8 mouse cellular contexts compared by ENCODE assay signal in the genomic region with DNA sequence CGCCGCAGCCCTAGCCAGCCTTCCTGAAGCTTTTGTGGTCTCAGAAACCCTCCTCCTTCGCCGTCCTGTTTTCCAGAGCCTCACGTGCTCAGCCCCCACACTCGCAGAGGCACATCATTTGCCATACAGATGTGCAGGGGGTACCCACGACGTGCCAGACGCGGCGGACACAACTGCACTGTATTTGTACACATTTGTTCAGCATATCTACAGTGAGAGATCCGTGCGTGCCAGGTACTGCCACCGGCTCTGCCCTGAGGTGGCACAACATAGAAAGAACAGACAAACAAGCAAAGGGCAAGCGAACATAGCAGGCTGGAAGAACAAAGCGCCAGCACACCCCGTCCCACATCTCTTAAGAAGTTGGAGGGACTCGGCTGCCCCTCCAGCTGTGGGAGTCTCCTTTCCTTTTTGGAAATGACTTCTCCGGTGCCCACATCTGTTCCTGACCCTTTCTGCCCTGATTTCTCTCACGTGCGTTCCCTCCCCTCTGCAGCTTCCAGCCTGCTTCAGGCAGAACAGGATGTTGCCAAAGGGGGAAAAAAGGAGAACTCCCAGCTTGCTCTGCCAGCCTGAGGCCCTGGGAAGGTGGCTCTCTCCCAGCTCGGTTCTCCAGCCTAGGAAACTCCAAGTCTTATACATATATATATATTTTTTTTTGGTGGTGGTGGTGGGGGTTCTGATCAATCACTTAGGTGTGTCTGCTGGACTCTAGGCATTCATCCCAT. TPM values are rescaled to one million over a fixed set of nuclear protein-coding genes. Genes with fewer than 3 reads are reported as not detected.
DNase-seq lines count a peak whose midpoint lies in the region; ATAC-seq and TF ChIP-seq lines count a peak whose summit lies in the region.

No protein-coding gene starts in this region.

- H3K9me3 ChIP-seq in liver, postnatal 0 days (ENCODE audit: low read length) = no peaks in the 10 kb centered on the region

- no peak overlapping the region for H3K9ac ChIP-seq in liver, postnatal 0 days (replicated peaks)

- H3K27me3 ChIP-seq in liver, postnatal 0 days (ENCODE audit: insufficient read depth, low read length) = peaks cover 32% of the 10 kb centered on the region

- WGBS in liver, postnatal 0 days (ENCODE audit: insufficient replicate concordance) = 4% methylated on average over 20 of the region's 22 CpGs

- TF ChIP-seq EP300 in liver, postnatal 0 days (IDR thresholded peaks at IDR 0.05; ENCODE audit: low read depth) = no peak

- H3K4me2 ChIP-seq in liver, postnatal 0 days (ENCODE audit: low read depth, low read length) = peak overlapping the region; percentile 61

- no peak overlapping the region for H3K27ac ChIP-seq in liver, postnatal 0 days (ENCODE audit: low read depth)

- ATAC-seq in liver, postnatal 0 days = no peak

- peaks cover 7% of the 10 kb centered on the region for H3K4me1 ChIP-seq in liver, postnatal 0 days (ENCODE audit: insufficient read depth)

- no peaks in the 10 kb centered on the region for H3K36me3 ChIP-seq in liver, postnatal 0 days (replicated peaks; ENCODE audit: insufficient read depth, low read length)

- TF ChIP-seq CTCF in liver, postnatal 0 days (IDR thresholded peaks at IDR 0.05; ENCODE audit: low read depth) = no peak

- H3K4me3 ChIP-seq in liver, postnatal 0 days (ENCODE audit: low read depth, low read length) = peak overlapping the region; percentile 39

- DNase-seq in heart, adult 11 months = peak; percentile 80
- no peak for DNase-seq in heart, postnatal 14 days
- DNase-seq in Muller cell, postnatal 12 days (ENCODE audit: inconsistent ontology term) = peak; percentile 11
- peak; percentile 33 for DNase-seq in forelimb bud, embryonic 11.5 days (ENCODE audit: low read depth, low spot score)
- no peak for DNase-seq in liver, postnatal 0 days
- no peak for DNase-seq in right cerebral cortex, adult 18-20 months
- DNase-seq in thymus, postnatal 0 days (ENCODE audit: low spot score) = no peak
- DNase-seq in testis, postnatal 14 days (ENCODE audit: low spot score) = no peak

- intact Hi-C loops in heart, postnatal 14 days (cut with DNase I) = no loop called here

RNA-seq across cellular contexts. Expression of a gene that starts 0.5 kb away (rescaled TPM):
- not detected for total RNA-seq in heart, postnatal 14 days (2021)
- 0.40 and 0.52 TPM in 2 replicates for polyA plus RNA-seq in liver, postnatal 0 days (2015; fragmentation: Nextera tagmentation; extraction: Ambion mirVana)
- 0.18 and 0.28 TPM in 2 replicates for polyA plus RNA-seq in thymus, postnatal 0 days (2015; fragmentation: Nextera tagmentation; extraction: Ambion mirVana)

RNA-seq across cellular contexts. Expression of a gene that starts 34.3 kb away (rescaled TPM):
- 1 to 10 TPM; 2.8 to 3.4 TPM for total RNA-seq in heart, postnatal 14 days (2021)
- 0.17 and 0.18 TPM in 2 replicates for polyA plus RNA-seq in liver, postnatal 0 days (2015; fragmentation: Nextera tagmentation; extraction: Ambion mirVana)
- 1.7 and 2.3 TPM in 2 replicates for polyA plus RNA-seq in thymus, postnatal 0 days (2015; fragmentation: Nextera tagmentation; extraction: Ambion mirVana)

Comparison
In these comparisons a context has a peak if more than half of its experiments do, and no peak if none do; other contexts are left out.
1. DNase-seq: peak in heart, adult 11 months (single experiment), Muller cell, postnatal 12 days (single experiment) and forelimb bud, embryonic 11.5 days (single experiment); none in heart, postnatal 14 days (0 of 2), liver, postnatal 0 days (single experiment), right cerebral cortex, adult 18-20 months (single experiment), thymus, postnatal 0 days (single experiment) and testis, postnatal 14 days (single experiment).